Mouse (Mus musculus): ENCODE measurements around the gene Avpi1.

- TF ChIP-seq POLR2A (IDR thresholded peaks at IDR 0.05; ENCODE audit: extremely low read depth, insufficient read depth, low read length): peak; percentile 71; the same call in 1 of the 2 replicates
- TF ChIP-seq CTCF (IDR thresholded peaks at IDR 0.05; ENCODE audit: low read depth, low read length): no peak
Observed at GRCm38 (mm10) chr19:42147769-42148568, 19.1 kb upstream of the Avpi1 start.

Data from liver, adult 2 months (tissue).